Mouse (Mus musculus) liver, embryonic 14.5 days (tissue): Measurements from ENCODE around the gene Kctd11.
A peak's percentile ranks its signal among the peaks of the same experiment; 100 is the strongest.

ENCODE experiments used
- CTCF ChIP-seq: IDR thresholded peaks from 2 replicates; pipeline ENCODE4 v1.5.1; 2016; ENCODE audit warnings: antibody characterized with exemption, low read depth, control low read depth
- EP300 ChIP-seq: IDR thresholded peaks from 2 replicates; pipeline ENCODE4 v1.6.1; 2016; ENCODE audit warnings: antibody characterized with exemption, low read depth

DNA sequence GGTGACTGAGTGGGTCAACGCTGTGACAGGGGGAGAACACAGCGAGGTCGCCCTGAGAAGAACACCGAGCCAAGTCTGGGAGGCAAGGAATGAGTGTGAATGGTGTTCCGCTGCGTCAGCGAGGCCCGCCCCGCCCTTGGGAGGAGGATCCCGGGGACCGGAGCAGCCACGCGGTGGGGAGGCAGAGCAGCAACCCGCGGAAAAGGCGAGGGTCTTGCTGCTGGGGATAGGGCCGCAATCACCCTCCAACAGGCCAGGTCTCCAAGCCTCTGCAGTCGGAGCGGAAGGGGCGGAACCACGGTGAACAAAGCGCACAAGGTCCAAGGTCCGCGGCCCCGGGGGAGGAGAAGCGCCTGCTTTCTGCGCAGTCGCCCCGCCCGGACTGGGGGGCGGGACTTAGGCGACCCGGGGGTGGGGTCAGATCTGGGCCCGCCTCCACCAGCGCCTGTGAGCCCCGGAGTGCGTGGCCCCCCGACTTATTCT, 35.0 kb downstream of the Kctd11 start, which contains the start of gene Plscr3:
- TF ChIP-seq EP300 (peak; percentile 37), CTCF (0 out of 2 replicates have a peak, but pooled peaks have one; percentile 19)
